Mouse (Mus musculus) kidney, postnatal 4 days (tissue): ENCODE results near the gene Cds2.
"Not testable (repeated sequence)": the region's sequence is repeated elsewhere in the genome, so short reads cannot be mapped to it uniquely, and the experiment has no call there.

Source experiments
- DNase-seq, 2 experiments: peaks; one replicate each; pipeline ENCODE4 v3.0.0; 2021; ENCODE audit warnings: mixed read lengths in 2 of 2

The Cds2 gene

GRCm38 (mm10) chr2:132262879-132263398 is at the start of gene Cds2:
TSS of gene Cds2 (plus strand) at chr2:132263148.
- DNase-seq = peak; percentile 98 to 99

GRCm38 (mm10) chr2:132221611-132222073 is 41.3 kb upstream of the Cds2 start:
- DNase-seq = peak in 1 of 2 experiments; percentile 11

- DNase-seq = no peak
Measured at GRCm38 (mm10) chr2:132224359-132224758, 38.6 kb upstream of the Cds2 start.

- DNase-seq = no peak
Measured at GRCm38 (mm10) chr2:132232413-132232945, 30.5 kb upstream of the Cds2 start.

DNA sequence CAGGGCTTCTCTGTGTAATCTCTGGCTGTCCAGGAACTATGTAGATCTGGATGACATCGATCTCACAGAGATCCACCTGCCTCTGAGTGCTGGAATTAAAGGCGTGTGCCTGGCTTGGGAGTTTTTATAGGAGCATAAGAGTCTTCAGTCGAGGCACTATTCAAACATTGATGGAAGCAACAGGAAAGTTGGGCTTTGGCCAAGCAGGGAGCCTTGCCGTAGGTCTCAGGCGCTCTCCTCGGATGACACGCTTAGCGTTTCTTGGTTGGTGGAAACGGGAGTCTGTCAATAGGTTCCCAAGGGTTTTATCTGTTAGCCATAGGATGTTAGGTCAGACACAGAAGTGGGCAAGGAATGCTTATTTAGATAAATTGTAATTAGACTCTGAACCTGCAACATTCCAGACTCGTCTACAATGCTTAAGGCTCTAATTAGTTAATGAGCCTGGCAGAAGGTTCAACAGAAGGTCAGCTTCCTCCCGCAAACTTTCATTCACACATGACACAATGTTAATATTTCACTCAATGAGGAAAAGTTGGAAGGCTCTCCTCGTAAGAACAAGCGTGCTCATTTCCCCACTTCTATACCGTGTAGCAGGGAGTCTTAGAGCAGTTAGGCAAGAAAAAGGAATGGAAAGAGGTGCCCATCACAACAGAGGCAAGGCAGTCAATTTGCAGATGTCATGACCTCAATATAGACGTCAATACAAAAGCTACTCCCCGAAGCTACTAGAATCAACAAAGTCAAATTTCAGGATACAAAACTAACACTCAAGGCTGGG is 28.8 kb upstream of the Cds2 start:
- DNase-seq = peak in 1 of 2 experiments; percentile 33

- no peak for DNase-seq
Measured at GRCm38 (mm10) chr2:132235291-132235690, 27.7 kb upstream of the Cds2 start.

DNA sequence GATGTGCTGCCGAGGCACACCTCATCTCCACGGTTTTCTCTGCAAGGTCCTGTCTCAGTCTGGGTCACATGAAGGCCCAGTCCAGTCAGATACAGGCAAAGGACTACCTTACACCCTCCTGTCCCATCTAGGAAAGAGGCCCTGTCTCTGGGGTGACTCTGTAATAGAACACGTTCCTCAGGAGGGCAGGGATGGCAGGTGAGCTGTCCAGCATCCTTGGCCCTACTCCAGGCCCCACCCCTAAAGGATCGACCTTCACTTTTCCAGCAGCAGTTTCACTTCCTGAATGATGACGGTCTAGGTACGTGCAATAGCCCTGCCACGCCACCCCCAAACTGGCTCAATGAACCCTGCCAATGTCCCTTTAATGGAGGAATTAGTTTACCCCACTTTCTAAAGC is 27.0 kb upstream of the Cds2 start:
- no peak for DNase-seq

DNA sequence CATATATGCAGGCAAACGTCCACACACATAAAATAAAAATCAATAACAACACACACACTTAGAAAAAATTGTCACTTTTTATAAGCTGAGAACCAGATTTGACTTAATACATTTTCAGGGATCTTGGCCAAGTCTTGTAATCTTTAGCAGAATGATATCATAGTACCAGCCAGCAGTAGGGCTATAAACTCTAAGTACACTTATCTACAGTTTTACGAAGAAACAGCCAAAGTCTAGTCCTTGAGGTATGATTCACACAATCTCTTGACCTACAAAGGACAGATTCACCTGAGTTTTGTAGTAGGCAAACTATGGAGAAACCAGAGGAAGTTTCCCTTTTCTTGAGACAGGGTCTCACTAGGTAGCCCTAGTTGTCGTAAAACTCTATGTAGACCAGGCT is 23.5 kb upstream of the Cds2 start:
- not testable (repeated sequence) for DNase-seq

DNA sequence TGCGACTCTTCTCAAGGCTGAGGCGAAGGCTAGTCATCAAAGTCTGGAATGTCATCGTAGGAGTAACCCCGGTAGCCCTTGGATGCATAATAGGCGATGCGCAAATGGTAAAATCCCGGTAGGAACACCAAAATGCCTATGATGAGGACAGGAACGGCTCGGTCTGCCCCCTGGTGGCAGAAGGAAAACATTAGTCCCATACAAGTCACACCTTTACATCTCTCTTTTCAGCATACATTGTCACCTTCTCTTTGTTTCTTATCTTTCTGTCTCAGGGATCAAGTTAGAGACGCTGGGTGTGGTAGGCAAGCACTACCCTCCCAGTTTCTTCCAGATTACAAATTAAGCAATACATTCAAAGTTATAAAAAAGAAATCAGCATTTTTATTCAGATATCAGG is 22.5 kb upstream of the Cds2 start:
- peak; percentile 81 to 84 for DNase-seq

GRCm38 (mm10) chr2:132243370-132243769 is 19.6 kb upstream of the Cds2 start:
- no peak for DNase-seq

DNA sequence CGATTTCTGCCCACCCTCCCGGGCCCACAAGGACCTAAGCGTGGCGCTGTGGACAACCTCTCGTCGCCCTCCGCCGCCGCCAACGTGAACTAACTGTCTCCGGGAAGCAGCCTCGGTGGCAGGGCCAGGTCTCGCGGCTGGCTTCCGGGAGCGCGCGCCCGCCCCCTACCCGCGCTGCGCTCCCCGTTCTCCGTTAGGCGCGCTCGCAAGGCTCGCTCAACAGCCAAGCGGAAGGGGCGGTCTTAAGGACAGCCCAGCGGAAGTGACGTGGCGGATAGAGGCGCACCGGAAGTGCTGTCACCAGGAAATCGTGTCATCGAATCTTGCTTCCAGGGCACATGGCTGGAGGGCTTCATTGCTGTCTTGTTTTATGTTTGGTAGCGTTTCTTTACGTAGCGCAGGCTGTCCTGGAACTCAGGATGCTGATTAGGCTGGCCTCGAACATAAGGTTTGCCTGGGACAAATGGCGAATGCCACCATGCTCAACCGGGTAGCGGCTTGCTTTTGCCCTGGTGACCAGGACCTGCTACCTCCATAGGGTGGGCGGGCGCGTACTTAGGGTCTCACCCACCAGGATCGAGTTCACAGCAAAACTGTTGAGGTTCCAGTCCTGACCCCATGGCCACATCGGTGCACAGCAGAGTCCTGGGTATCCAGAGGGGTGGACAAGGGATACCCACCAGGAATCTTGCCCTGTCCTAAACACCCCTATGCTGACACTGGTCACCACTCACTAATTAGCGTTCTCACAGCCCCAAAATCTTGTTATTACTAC is 15.2 kb upstream of the Cds2 start, which contains the start of gene Tmem230:
Gene Tmem230, minus strand, starts transcription at position 269 of the 775 bp plus-strand sequence.
- DNase-seq = peak; percentile 95 to 96

DNA sequence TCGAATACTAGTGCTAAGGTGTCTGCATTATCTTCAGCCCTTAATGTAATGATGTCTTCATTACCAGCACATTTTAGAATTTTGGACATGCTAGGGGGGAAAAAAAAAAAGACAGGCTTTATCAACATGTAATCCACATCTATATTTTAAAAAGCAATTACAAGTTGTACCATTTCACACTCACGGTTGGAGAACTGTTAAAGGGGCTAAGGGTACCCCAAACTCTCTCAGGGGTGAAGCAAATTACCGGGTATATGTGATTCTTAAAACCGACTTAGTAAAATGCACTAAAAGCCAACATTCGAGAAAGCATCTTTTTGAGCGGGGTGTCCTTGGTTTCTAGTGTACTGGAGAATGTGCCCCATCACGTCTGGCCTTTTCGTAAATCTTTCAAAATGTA is 11.0 kb upstream of the Cds2 start:
- DNase-seq = no peak

- peak; percentile 96 to 98 for DNase-seq
Measured at GRCm38 (mm10) chr2:132252542-132253528, 10.1 kb upstream of the Cds2 start, which contains the start of gene Pcna. TSS of gene Pcna (minus strand) at chr2:132253314.

- no peak for DNase-seq
Measured at GRCm38 (mm10) chr2:132253603-132254002, 9.3 kb upstream of the Cds2 start.

- DNase-seq = no peak
Measured at GRCm38 (mm10) chr2:132257350-132258068, 5.4 kb upstream of the Cds2 start.

DNA sequence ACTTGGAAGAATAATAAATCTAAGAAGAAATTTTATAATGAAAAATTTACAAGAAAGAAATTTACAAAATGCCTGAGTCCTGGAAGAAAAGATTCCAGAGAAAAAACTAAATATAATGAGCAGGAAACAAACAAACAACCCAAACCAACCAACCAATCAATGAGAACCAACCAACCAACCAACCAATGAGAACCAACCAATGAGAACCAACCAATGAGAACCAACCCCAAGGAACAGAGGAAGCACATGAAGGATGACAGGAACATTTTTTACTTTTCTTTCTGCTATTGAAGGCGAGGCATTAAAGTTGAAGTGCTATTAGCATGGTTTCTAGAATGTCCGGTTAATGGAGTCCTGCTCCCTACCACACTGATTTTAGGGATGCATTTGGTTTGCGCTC is 2.3 kb upstream of the Cds2 start:
- no peak for DNase-seq

- no peak for DNase-seq
Measured at GRCm38 (mm10) chr2:132262175-132262574, 773 bp upstream of the Cds2 start.

GRCm38 (mm10) chr2:132263421-132264265 is 695 bp downstream of the Cds2 start:
- DNase-seq = peak; percentile 24 to 51

DNA sequence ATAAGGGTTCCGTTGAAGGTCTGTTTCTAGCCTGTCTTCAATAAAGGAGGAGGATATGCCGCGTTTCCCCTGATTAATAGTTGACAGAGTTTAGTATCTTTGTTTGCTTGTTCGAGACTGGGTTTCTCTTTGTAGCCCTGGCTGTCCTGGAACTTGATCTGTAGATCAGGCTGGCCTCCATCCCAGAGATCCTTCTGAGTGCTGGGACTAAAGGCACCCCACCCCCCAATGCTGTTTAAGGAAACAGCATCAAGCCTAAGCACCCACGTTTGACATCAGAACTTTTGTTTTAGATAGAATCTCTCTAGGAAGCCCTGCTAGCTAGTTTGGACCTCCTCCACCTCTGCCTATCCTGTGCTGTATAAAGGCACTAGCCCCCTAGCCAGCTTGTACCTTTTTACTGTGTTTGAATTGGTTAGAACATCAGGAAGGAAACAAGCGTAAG is 1.3 kb downstream of the Cds2 start:
- DNase-seq = no peak

GRCm38 (mm10) chr2:132265196-132265595 is 2.2 kb downstream of the Cds2 start:
- no peak for DNase-seq
